Mouse (Mus musculus) heart, embryonic 13.5 days (tissue): ENCODE measurements around the gene Hpse2. TPM values are rescaled to one million over a fixed set of nuclear protein-coding genes. Genes with fewer than 3 reads are reported as not detected.
"Not testable (repeated sequence)": the region's sequence is repeated elsewhere in the genome, so short reads cannot be mapped to it uniquely, and the experiment has no call there.

Experiments used
- ATAC-seq: fragments of 200-750 bp; cut with Nextera tagmentation; 2 replicates; pipeline ENCODE4 v1.8.0; 2017; ENCODE audit warnings: moderate TSS enrichment; ENCODE audit not compliant: insufficient number of reproducible peaks, low FRiP score, low TSS enrichment; ENCODE audit errors: extremely low read depth
- H3K27ac ChIP-seq: fragments of 300-500 bp; sonication (generic); replicated peaks from 2 replicates; pipeline ENCODE4 v1.5.1; 2015; ENCODE audit warnings: moderate library complexity, mild to moderate bottlenecking, inconsistent platforms
- H3K27me3 ChIP-seq: fragments of 300-500 bp; sonication (generic); replicated peaks from 2 replicates; pipeline ENCODE4 v1.6.1; 2015; ENCODE audit warnings: mild to moderate bottlenecking, inconsistent platforms
- H3K36me3 ChIP-seq: fragments of 300-500 bp; sonication (generic); 2 replicates; pipeline ENCODE4 v1.6.1; 2015; ENCODE audit warnings: mild to moderate bottlenecking, inconsistent platforms
- H3K4me1 ChIP-seq: fragments of 300-500 bp; sonication (generic); 2 replicates; pipeline ENCODE4 v1.6.1; 2015; ENCODE audit warnings: inconsistent platforms
- H3K4me2 ChIP-seq: fragments of 300-500 bp; sonication (generic); 2 replicates; pipeline ENCODE4 v1.6.1; 2015; ENCODE audit warnings: inconsistent platforms, mild to moderate bottlenecking, moderate library complexity
- H3K4me3 ChIP-seq: fragments of 300-500 bp; sonication (generic); 2 replicates; pipeline ENCODE4 v1.5.1; 2015; ENCODE audit warnings: moderate library complexity, mild to moderate bottlenecking, inconsistent platforms
- H3K9ac ChIP-seq: fragments of 300-500 bp; sonication (generic); 2 replicates; pipeline ENCODE4 v1.6.1; 2015; ENCODE audit warnings: inconsistent platforms, mild to moderate bottlenecking, moderate library complexity
- H3K9me3 ChIP-seq: fragments of 300-500 bp; sonication (generic); 2 replicates; pipeline ENCODE4 v1.6.1; 2016; ENCODE audit warnings: inconsistent platforms
- WGBS: fragments of 180-500 bp; shearing (Covaris S2); methylation state at CpG from one replicate; pipeline ENCODE4 v1.1.7; 2015; ENCODE audit warnings: mixed read lengths; 5-methylcytosine and 5-hydroxymethylcytosine counted together
- polyA plus RNA-seq: library from polyadenylated mRNA; unstranded; fragments of >200 nt; fragmentation: Nextera tagmentation; extraction: Ambion mirVana; gene quantifications from 2 replicates; pipeline ENCODE4 v1.2.1, GENCODE M21; 2015

Gene Hpse2
- polyA plus RNA-seq, 1 experiment from 2014 or later, result 0.52 TPM

DNA sequence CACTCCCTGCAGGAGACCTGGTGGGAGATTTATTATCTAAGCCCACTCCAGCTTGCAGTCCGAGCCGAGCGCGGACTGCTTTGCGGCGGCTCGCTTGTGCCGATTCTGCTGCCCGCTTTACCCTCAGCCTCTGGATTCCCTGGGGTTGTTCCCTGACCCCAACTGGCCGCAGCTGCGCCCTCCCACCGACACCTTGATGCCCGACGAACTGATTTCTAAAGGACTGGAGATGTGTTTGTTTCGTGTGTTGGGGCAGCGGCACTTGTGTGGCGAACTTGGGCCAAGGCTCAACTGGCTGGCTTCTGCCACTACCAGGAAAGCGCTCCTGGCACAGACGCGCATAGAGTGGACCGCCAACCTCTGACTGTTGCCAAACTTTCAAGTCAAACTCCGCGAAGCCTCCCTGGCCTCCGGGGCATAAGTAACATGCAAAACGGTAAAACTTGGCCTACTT, 3.1 kb downstream of the Hpse2 start:
- H3K4me2 ChIP-seq, result peak overlapping the region; percentile 71
- no peaks in the 10 kb centered on the region for H3K36me3 ChIP-seq
- peaks cover 37% of the 10 kb centered on the region for H3K4me1 ChIP-seq
- no peaks in the 10 kb centered on the region for H3K9me3 ChIP-seq
- WGBS, result under 1% methylated on average over 25 of the region's 25 CpGs
- H3K27me3 ChIP-seq, result peaks cover 84% of the 10 kb centered on the region
- H3K9ac ChIP-seq, result peak overlapping the region; percentile 17
- H3K27ac ChIP-seq, result no peak overlapping the region
- ATAC-seq, result no peak
- peak overlapping the region; percentile 51 for H3K4me3 ChIP-seq

- Histone ChIP-seq H3K9me3 (no peaks in the 10 kb centered on the region), H3K9ac (peak overlapping the region; percentile 17), H3K27ac (no peak overlapping the region), H3K4me1 (peaks cover 37% of the 10 kb centered on the region), H3K36me3 (no peaks in the 10 kb centered on the region), H3K27me3 (peaks cover 79% of the 10 kb centered on the region), H3K4me3 (peak overlapping the region; percentile 51), H3K4me2 (peak overlapping the region; percentile 71)
- WGBS, result 4% methylated on average over 19 of the region's 19 CpGs
- ATAC-seq, result no peak
These were observed 3.7 kb downstream of the Hpse2 start for GRCm38 (mm10) chr19:43384346-43384977.

GRCm38 (mm10) chr19:43358830-43359229, 29.3 kb downstream of the Hpse2 start:
- H3K4me3 ChIP-seq, result no peak overlapping the region
- no peaks in the 10 kb centered on the region for H3K27me3 ChIP-seq
- no peaks in the 10 kb centered on the region for H3K4me1 ChIP-seq
- no peak overlapping the region for H3K9ac ChIP-seq
- no peak overlapping the region for H3K4me2 ChIP-seq
- no peak overlapping the region for H3K27ac ChIP-seq
- H3K9me3 ChIP-seq, result no peaks in the 10 kb centered on the region
- WGBS, result 73% methylated on average over 3 of the region's 3 CpGs
- no peak for ATAC-seq
- H3K36me3 ChIP-seq, result no peaks in the 10 kb centered on the region

- Histone ChIP-seq H3K4me1 (no peaks in the 10 kb centered on the region), H3K36me3 (no peaks in the 10 kb centered on the region), H3K9me3 (no peaks in the 10 kb centered on the region), H3K27ac (no peak overlapping the region), H3K4me2 (no peak overlapping the region), H3K4me3 (no peak overlapping the region), H3K27me3 (no peaks in the 10 kb centered on the region), H3K9ac (no peak overlapping the region)
- ATAC-seq, result no peak
These were observed 77.0 kb downstream of the Hpse2 start for GRCm38 (mm10) chr19:43311125-43311524.

DNA sequence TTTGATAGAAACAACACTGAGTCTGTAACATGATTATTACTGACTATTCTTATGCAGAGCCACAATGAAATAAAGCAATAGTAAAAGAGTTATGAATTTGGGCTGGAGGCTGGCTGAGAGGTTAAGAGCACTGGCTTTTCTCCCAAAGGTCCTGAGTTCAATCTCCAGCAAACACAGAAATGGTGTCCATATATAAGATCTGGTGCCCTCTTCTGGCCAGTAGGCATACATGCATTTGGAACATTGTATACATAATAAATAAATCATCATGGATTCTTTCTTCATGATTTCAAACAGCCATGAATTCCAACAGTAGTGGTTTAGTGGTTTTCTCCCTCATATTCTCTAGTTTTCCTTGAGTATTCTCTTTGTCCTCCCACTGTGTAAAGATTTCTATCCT, 81.4 kb downstream of the Hpse2 start:
- no peak overlapping the region for H3K4me3 ChIP-seq
- no peaks in the 10 kb centered on the region for H3K36me3 ChIP-seq
- H3K27ac ChIP-seq, result no peak overlapping the region
- H3K9me3 ChIP-seq, result no peaks in the 10 kb centered on the region
- no peak overlapping the region for H3K4me2 ChIP-seq
- no peak for ATAC-seq
- H3K9ac ChIP-seq, result no peak overlapping the region
- no peaks in the 10 kb centered on the region for H3K27me3 ChIP-seq
- H3K4me1 ChIP-seq, result no peaks in the 10 kb centered on the region

GRCm38 (mm10) chr19:43281336-43281735, 106.8 kb downstream of the Hpse2 start:
- ATAC-seq, H3K9me3 ChIP-seq, H3K4me2 ChIP-seq, H3K4me3 ChIP-seq, H3K9ac ChIP-seq, H3K36me3 ChIP-seq, H3K27ac ChIP-seq, H3K27me3 ChIP-seq, H3K4me1 ChIP-seq: not testable (repeated sequence)
- 76% methylated on average over 1 of the region's 1 CpGs for WGBS

DNA sequence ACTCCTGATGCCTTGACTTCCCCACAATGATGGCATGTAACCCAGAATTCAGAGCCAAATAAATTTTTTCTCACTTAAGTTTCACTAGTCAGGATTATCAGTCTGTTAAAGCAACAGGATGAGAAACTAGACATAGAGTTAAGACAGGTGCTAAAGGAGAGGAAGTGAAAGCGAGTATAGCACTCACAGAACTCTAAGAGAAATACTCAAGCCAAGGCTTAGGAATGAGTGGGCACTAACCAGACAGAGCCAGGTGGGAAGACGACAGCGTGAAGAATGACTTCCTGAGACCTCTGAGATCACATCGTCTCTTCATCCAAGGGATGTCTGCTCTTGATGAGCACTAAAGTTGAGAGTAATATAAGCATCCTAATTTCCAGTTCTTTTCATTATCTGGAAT, 144.2 kb downstream of the Hpse2 start:
- H3K4me3 ChIP-seq, result no peak overlapping the region
- H3K4me2 ChIP-seq, result no peak overlapping the region
- no peaks in the 10 kb centered on the region for H3K4me1 ChIP-seq
- H3K9me3 ChIP-seq, result no peaks in the 10 kb centered on the region
- H3K27me3 ChIP-seq, result no peaks in the 10 kb centered on the region
- no peak for ATAC-seq
- H3K36me3 ChIP-seq, result no peaks in the 10 kb centered on the region
- no peak overlapping the region for H3K27ac ChIP-seq
- H3K9ac ChIP-seq, result no peak overlapping the region
- WGBS, result 72% methylated on average over 4 of the region's 4 CpGs

DNA sequence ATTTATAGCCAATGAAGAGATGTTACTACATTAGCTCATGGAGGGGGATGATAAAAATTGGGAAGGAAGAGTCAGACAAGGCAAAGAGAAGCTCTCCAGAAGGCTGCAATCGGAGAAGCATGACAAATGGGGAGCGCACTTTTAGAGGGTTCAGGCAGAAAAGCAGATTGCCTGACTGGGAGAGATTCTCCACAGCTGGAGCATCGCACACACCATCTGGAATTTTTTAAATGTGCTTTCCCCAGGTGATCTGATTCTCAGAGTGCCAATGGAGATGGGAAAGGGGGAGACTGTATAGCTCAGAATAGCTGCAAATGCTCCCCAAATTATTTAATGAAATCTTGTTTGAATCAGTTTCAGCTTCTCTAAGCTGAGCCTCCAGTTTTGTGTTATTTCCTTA, 156.4 kb downstream of the Hpse2 start:
- 67% methylated on average over 3 of the region's 3 CpGs for WGBS

DNA sequence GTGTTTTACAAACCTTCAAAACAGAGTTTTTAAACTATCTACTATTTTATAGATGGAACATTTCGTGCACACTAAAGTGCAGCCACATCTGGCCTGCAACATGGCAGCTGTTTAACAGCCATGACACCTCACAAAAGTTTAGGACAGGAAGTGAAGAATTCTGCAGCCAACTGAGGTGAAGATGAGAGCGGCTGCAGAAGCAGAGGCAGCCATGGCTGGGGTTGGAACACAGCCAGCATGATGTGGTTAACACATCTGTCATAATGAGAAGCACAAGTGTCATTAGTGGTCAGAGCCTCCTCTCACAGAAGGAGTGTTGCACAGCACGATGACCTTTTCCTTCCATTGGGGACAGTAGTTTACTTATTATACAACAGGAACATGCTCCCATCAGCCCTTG, 194.6 kb downstream of the Hpse2 start:
- H3K27me3 ChIP-seq, result no peaks in the 10 kb centered on the region
- H3K4me2 ChIP-seq, result no peak overlapping the region
- no peak overlapping the region for H3K27ac ChIP-seq
- ATAC-seq, result no peak
- no peaks in the 10 kb centered on the region for H3K36me3 ChIP-seq
- H3K9ac ChIP-seq, result no peak overlapping the region
- no peaks in the 10 kb centered on the region for H3K9me3 ChIP-seq
- 50% methylated on average over 3 of the region's 3 CpGs for WGBS
- H3K4me1 ChIP-seq, result peaks cover 3% of the 10 kb centered on the region; the same call in 1 of the 2 replicates
- H3K4me3 ChIP-seq, result no peak overlapping the region

More for the DNA sequence above, 156.4 kb downstream of the Hpse2 start:
- Histone ChIP-seq H3K4me3 (no peak overlapping the region), H3K4me1 (no peaks in the 10 kb centered on the region), H3K36me3 (no peaks in the 10 kb centered on the region), H3K9ac (no peak overlapping the region), H3K4me2 (no peak overlapping the region), H3K27me3 (no peaks in the 10 kb centered on the region), H3K27ac (no peak overlapping the region), H3K9me3 (no peaks in the 10 kb centered on the region)
- no peak for ATAC-seq

DNA sequence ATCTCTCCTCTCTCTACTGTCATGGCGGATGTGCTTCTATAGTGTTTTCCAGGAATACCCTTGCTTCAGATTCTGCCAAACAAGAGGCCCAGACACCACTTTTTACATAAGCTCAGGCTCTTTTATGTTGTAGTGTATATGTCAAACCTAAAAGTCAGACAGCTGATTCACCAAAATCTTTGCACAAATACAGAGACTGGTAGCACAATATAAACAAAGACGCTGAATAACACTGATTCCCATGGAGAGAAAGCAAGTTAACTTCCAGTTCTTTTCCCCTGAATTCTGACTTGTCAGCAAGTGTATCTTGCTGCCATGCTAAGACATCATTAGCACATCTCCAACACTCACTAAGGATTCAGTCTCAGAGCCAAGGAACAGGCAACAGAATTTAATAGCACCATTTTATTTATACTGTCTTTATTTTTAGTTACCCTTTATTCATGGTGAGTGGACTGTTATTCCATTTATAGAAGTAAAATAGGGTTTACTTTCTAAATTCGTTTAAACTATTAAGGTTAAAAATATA, 212.7 kb downstream of the Hpse2 start:
- H3K4me1 ChIP-seq, result 0 out of 2 replicates have a peak, but pooled peaks cover 3% of the 10 kb centered on the region
- ATAC-seq, result no peak
- H3K9me3 ChIP-seq, result no peaks in the 10 kb centered on the region
- no peaks in the 10 kb centered on the region for H3K36me3 ChIP-seq
- H3K4me3 ChIP-seq, result no peak overlapping the region
- no peak overlapping the region for H3K9ac ChIP-seq
- no peak overlapping the region for H3K4me2 ChIP-seq
- H3K27me3 ChIP-seq, result no peaks in the 10 kb centered on the region
- 64% methylated on average over 3 of the region's 3 CpGs for WGBS
- H3K27ac ChIP-seq, result no peak overlapping the region; the same call in 1 of the 2 replicates

DNA sequence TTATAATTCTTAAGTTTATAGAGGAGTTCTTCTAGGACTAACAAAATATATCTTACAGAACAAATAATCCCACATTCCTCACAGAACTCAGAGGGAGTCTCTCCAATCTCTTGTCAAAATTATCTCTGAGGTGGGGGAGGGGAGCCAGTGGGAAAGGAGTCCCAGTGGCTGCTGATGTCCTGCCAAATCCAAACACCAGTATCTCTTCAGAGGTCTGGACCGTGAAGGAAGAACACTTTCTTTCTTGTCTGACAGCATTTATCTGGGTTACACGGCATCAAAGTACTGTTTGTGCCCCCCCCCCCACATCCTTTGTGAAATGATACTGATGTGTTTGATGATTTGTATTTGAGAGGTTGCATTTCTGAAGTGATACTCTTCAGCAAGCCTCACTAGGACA, 213.3 kb downstream of the Hpse2 start:
- H3K4me2 ChIP-seq, result no peak overlapping the region
- no peaks in the 10 kb centered on the region for H3K9me3 ChIP-seq
- H3K27me3 ChIP-seq, result no peaks in the 10 kb centered on the region
- ATAC-seq, result no peak
- H3K36me3 ChIP-seq, result no peaks in the 10 kb centered on the region
- 0 out of 2 replicates have a peak, but pooled peaks cover 3% of the 10 kb centered on the region for H3K4me1 ChIP-seq
- no peak overlapping the region for H3K9ac ChIP-seq
- no peak overlapping the region for H3K27ac ChIP-seq
- H3K4me3 ChIP-seq, result no peak overlapping the region
- WGBS, result 16% methylated on average over 2 of the region's 2 CpGs

DNA sequence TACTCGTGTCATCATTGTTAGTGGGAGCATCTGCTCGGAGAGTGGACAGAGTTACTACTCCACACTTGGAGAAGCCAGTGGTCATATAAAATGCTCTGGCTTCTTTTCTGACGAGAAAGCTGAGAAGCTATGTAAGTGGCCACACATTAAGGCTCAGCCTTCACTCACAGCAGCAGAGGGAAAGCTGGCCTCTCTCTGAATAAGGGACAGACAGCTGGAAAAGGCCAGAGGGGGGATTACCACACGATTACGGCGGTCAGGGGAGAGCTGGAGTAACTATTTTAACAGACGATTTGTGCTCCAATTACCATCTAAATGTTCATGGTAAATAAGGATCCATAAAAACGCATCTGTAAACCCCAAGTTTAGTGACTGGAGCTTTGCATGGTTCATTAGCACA, 232.1 kb downstream of the Hpse2 start:
- 58% methylated on average over 8 of the region's 8 CpGs for WGBS
- H3K9ac ChIP-seq, result no peak overlapping the region
- H3K4me1 ChIP-seq, result no peaks in the 10 kb centered on the region
- no peaks in the 10 kb centered on the region for H3K9me3 ChIP-seq
- H3K36me3 ChIP-seq, result no peaks in the 10 kb centered on the region
- H3K27ac ChIP-seq, result 0 out of 2 replicates have a peak overlapping the region, but pooled peaks have one; percentile 20
- H3K27me3 ChIP-seq, result no peaks in the 10 kb centered on the region
- no peak overlapping the region for H3K4me3 ChIP-seq
- ATAC-seq, result no peak
- no peak overlapping the region for H3K4me2 ChIP-seq
